Mouse (Mus musculus) hindbrain, embryonic 13.5 days (tissue): ENCODE data around the gene Stambpl1. TPM values are rescaled to one million over a fixed set of nuclear protein-coding genes. Genes with fewer than 3 reads are reported as not detected.

Source experiments
- ATAC-seq: fragments of 200-750 bp; cut with Nextera tagmentation; 2 replicates; pipeline ENCODE4 v1.8.0; 2017; ENCODE audit warnings: moderate TSS enrichment; ENCODE audit not compliant: low FRiP score
- H3K27ac ChIP-seq: fragments of 300-500 bp; sonication (generic); 2 replicates; pipeline ENCODE4 v1.5.1; 2015; ENCODE audit warnings: inconsistent platforms, mild to moderate bottlenecking, moderate library complexity
- H3K27me3 ChIP-seq: fragments of 300-500 bp; sonication (generic); 2 replicates; pipeline ENCODE4 v1.6.1; 2015; ENCODE audit warnings: mild to moderate bottlenecking, inconsistent platforms
- H3K36me3 ChIP-seq: fragments of 300-500 bp; sonication (generic); 2 replicates; pipeline ENCODE4 v1.6.1; 2015; ENCODE audit warnings: mild to moderate bottlenecking, inconsistent platforms
- H3K4me1 ChIP-seq: fragments of 300-500 bp; sonication (generic); replicated peaks from 2 replicates; pipeline ENCODE4 v1.6.1; 2015; ENCODE audit warnings: inconsistent platforms
- H3K4me2 ChIP-seq: fragments of 300-500 bp; sonication (generic); 2 replicates; pipeline ENCODE4 v1.6.1; 2015; ENCODE audit warnings: inconsistent platforms, mild to moderate bottlenecking, moderate library complexity
- H3K4me3 ChIP-seq: fragments of 300-500 bp; sonication (generic); 2 replicates; pipeline ENCODE4 v1.5.1; 2015; ENCODE audit warnings: mild to moderate bottlenecking, inconsistent platforms
- H3K9ac ChIP-seq: fragments of 300-500 bp; sonication (generic); 2 replicates; pipeline ENCODE4 v1.6.1; 2015; ENCODE audit warnings: mild to moderate bottlenecking, inconsistent platforms
- H3K9me3 ChIP-seq: fragments of 300-500 bp; sonication (generic); 2 replicates; pipeline ENCODE4 v1.6.1; 2016; ENCODE audit warnings: inconsistent platforms
- WGBS: fragments of 180-500 bp; shearing (Covaris S2); methylation state at CpG from one replicate; pipeline ENCODE4 v1.1.7; 2015; 5-methylcytosine and 5-hydroxymethylcytosine counted together
- polyA plus RNA-seq: library from polyadenylated mRNA; unstranded; fragments of >200 nt; fragmentation: Nextera tagmentation; extraction: Ambion mirVana; gene quantifications from 2 replicates; pipeline ENCODE4 v1.2.1, GENCODE M21; 2015

Gene Stambpl1
- polyA plus RNA-seq, 1 experiment from 2014 or later: 9.9 TPM

DNA sequence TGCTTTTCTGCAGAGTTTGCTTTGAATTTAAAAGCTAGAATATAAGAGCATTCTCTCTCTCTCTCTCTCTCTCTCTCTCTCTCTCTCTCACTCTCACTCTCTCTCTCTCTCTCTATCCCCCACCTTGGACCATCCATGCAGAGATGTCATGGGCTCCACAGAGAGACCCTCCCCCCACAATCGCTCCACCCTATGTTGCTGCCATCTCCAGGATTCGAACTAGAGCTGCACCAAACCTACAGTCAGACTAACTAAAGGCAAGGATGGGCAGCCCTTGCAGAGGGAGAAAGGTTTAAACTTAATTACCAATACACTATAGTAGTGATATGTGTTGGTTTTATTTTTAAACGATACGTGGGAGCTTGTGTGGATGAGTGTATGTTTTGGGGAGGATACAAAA lies 58.6 kb downstream of the Stambpl1 start:
- Histone ChIP-seq H3K4me3 (no peak overlapping the region), H3K4me1 (no peaks in the 10 kb centered on the region), H3K4me2 (no peak overlapping the region), H3K9ac (no peak overlapping the region), H3K9me3 (no peaks in the 10 kb centered on the region), H3K36me3 (no peaks in the 10 kb centered on the region), H3K27me3 (no peaks in the 10 kb centered on the region), H3K27ac (no peak overlapping the region)
- 87% methylated on average over 4 of the region's 4 CpGs for WGBS
- ATAC-seq: no peak

DNA sequence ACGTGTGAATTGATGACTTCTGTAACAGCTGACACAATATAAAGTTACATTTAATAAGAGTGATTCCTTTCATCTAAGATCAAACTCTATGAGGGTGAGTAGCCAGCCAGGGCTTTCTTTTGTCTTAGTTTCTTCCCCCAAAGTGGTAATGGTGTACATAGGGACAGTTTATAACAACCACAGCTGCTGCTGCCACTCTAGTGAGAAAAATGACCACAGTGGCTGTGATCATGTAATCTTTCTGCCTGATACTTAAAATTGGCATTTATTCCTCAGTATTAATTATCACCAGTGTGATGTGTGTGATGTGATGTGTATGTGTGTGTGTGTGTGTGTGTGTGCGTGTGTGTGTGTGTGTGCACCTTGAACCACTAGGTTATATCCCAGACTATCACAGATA lies 59.9 kb downstream of the Stambpl1 start:
- Histone ChIP-seq H3K9me3 (no peaks in the 10 kb centered on the region), H3K4me3 (no peak overlapping the region), H3K27me3 (no peaks in the 10 kb centered on the region), H3K4me2 (no peak overlapping the region), H3K36me3 (no peaks in the 10 kb centered on the region), H3K27ac (no peak overlapping the region), H3K9ac (no peak overlapping the region), H3K4me1 (no peaks in the 10 kb centered on the region)
- WGBS: 85% methylated on average over 2 of the region's 2 CpGs
- no peak for ATAC-seq

DNA sequence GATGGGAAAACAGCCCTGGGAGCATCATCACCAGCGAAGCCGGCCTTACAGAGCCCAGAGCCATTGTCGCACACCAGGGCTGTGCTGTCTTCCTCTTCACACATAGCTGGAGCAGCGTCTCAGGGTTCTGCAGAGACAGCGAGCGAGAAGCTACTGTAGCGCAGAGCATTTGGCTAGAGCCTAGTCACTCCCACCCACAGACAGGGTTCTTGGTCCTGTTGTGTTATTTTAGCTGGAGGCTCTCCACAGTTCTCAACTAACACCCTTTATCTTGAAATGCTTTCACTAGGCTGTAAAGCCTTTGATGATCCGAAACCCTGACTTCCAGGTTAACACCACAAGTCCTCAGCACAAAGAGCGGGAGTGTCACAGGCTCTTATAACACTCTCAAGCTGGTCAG lies 60.4 kb downstream of the Stambpl1 start:
- Histone ChIP-seq H3K9ac (no peak overlapping the region), H3K4me1 (no peaks in the 10 kb centered on the region), H3K27ac (no peak overlapping the region), H3K4me2 (no peak overlapping the region), H3K27me3 (no peaks in the 10 kb centered on the region), H3K4me3 (no peak overlapping the region), H3K36me3 (no peaks in the 10 kb centered on the region), H3K9me3 (no peaks in the 10 kb centered on the region)
- WGBS: 84% methylated on average over 9 of the region's 9 CpGs
- ATAC-seq: no peak

DNA sequence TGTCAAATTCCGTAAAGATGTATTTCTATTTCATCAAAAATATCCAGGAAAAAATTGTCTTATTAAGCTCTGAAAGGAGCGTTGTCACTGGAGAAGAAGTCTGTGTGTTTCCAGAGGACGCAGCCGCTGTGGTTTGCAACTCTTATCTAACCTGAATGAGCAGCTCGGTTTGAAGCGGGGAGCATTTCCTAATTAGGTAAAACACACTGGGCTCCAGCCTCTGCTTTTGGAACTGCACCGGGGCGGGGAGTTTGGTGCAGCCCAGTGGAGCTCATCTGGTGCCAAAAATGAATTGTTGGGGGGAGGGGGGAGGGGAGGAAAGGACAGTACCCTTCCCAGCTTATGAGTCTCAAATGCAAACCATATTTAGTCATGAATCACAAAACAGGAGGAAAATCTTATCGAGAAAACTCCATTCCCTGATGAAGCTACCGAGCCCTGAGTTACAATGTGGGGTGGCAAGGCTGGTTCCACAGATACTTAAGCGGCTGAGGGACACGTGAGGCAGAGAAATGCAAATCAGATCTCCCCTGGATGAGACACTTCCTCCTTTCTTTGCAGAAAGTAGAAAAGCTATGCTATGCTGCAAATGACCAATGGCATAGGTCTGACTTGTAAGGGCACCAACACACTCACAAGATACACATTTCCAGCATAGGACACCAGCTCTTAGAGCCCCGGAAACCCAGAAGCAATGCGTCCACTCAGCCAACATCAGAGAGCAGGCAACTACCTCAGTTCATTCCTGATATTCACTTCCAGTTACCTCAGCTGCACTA lies 62.3 kb downstream of the Stambpl1 start:
- WGBS: 60% methylated on average over 14 of the region's 14 CpGs
- H3K4me2 ChIP-seq: no peak overlapping the region
- no peak overlapping the region for H3K4me3 ChIP-seq
- no peak overlapping the region for H3K27ac ChIP-seq
- H3K36me3 ChIP-seq: no peaks in the 10 kb centered on the region
- H3K4me1 ChIP-seq: no peaks in the 10 kb centered on the region
- no peak overlapping the region for H3K9ac ChIP-seq
- no peaks in the 10 kb centered on the region for H3K27me3 ChIP-seq
- no peak for ATAC-seq
- H3K9me3 ChIP-seq: no peaks in the 10 kb centered on the region

DNA sequence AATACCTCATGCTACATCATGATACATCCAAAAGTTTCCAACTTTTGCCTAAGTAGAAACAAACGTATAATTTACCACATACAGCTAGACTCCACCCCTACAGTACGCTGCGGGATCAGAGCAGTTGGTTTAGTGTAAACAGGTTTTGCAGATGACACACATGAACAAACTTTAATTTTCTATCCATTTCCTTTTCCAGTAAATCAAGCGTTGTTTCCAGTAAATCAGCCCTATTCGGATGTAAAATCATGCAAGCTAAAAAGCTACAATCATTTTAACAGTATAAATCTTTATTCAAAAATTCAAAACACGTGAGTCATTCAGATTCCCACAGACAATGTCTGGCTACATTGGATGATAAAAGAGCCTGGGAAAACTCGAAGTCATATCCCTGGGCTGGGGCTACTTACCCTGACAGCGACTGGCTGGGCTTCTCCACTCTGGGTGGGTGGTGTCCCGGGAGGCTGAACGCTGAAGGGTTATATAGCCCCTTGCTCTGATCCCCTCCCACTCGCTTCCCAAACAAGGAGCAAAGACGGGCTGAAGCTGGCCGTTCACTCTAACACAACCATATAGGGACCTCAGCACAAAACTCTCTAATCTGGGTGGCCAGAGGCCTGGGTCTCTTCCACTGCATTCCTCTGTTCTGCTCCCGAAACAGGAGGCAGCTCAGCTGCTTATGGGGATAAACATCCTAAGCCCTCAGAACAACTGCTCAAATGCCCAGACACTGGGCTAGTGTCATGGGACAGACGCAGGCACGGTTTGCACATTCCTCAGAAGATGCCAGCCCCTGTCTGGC lies 63.1 kb downstream of the Stambpl1 start, which contains the start of gene Acta2:
Acta2 (minus strand) TSS at position 711 of the 802 bp plus-strand sequence.
- Histone ChIP-seq H3K4me2 (no peak within 1 kb of the TSS), H3K9me3 (no peaks in the 10 kb centered on the region), H3K27me3 (no peaks in the 10 kb centered on the region), H3K4me1 (no peaks in the 10 kb centered on the region), H3K9ac (no peak within 1 kb of the TSS), H3K27ac (no peak within 1 kb of the TSS), H3K4me3 (no peak within 1 kb of the TSS), H3K36me3 (no peaks in the 10 kb centered on the region)
- ATAC-seq: no peak
- 74% methylated on average over 16 of the region's 16 CpGs for WGBS

DNA sequence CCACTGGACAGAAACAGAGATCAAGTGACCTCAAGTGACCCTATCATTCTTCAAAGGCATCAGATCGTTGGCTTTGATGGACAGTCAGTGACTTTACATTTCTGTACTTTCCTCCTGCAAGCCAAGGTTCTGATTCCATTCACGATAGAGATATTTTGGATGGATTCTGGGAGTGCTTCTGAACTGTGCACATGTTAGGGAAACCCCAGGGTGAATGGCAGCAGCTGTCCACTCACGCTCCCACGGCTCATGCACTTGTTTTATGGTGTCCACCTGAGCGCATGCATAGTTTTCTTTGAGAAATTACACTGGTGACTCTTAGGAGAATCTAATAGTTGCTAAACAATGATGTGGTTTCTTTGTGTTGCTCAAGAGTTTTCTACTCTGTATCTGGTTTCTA lies 64.1 kb downstream of the Stambpl1 start:
- WGBS: 78% methylated on average over 5 of the region's 5 CpGs
- Histone ChIP-seq H3K9me3 (no peaks in the 10 kb centered on the region), H3K36me3 (no peaks in the 10 kb centered on the region), H3K27me3 (no peaks in the 10 kb centered on the region), H3K27ac (no peak overlapping the region), H3K4me2 (no peak overlapping the region), H3K9ac (no peak overlapping the region), H3K4me3 (no peak overlapping the region), H3K4me1 (no peaks in the 10 kb centered on the region)
- no peak for ATAC-seq

DNA sequence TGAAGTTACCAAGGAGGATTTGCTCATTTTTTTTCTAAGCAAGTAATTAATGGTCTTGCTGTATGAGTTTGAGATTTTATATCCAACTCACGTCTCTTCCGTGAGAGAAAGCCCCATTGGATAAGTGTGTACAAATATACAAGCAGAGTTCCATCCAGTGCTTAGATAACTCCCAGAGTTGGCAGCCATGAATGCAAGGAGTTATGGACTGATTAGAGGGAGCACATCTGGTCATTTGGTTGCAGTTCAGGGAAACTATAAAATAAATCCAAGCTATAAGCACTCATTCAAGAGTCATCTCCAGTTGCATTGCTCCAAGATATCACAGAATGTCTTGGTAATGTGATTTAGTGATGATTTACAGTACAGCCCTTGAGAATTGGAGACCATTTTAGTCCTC lies 64.9 kb downstream of the Stambpl1 start:
- H3K27ac ChIP-seq: no peak overlapping the region
- no peaks in the 10 kb centered on the region for H3K27me3 ChIP-seq
- no peak for ATAC-seq
- H3K4me2 ChIP-seq: no peak overlapping the region
- H3K9me3 ChIP-seq: no peaks in the 10 kb centered on the region
- H3K9ac ChIP-seq: no peak overlapping the region
- no peak overlapping the region for H3K4me3 ChIP-seq
- no peaks in the 10 kb centered on the region for H3K4me1 ChIP-seq
- H3K36me3 ChIP-seq: no peaks in the 10 kb centered on the region
- 92% methylated on average over 2 of the region's 2 CpGs for WGBS

DNA sequence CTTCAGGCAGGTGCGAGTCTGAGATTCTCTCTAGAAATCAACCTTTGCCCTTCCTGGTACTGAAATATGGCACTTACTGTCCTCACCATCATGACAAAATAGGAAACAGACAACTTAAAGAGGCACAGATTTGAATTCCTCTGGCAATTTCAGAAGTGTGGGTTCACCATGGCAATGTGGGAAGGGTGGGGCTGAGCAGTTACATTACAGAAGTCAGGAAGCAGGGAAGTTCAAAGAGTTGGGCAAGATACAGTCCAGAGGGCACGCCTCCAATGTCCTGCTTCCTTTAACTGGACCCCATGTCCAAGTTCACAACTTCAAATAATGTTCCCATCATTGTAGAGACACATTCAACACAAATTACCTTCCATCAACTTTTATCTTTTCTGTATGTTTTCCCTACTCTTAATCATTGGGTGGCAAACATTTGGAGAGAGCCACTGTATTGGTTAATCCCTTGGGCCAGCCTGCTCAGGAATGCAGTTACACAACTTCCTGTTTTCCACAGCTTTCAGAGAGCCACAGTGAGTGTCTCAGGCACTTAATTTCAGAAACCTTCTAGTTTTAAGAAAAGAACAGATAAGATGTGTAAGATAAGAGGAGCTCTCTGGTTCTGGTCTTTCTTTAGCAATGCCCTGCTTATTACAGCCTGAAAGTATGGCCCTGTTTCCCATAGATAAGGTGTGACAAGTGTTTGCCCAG lies 70.4 kb downstream of the Stambpl1 start:
- no peak overlapping the region for H3K27ac ChIP-seq
- no peaks in the 10 kb centered on the region for H3K9me3 ChIP-seq
- H3K9ac ChIP-seq: no peak overlapping the region
- no peaks in the 10 kb centered on the region for H3K27me3 ChIP-seq
- 81% methylated on average over 2 of the region's 2 CpGs for WGBS
- no peak overlapping the region for H3K4me2 ChIP-seq
- H3K4me1 ChIP-seq: no peaks in the 10 kb centered on the region
- H3K4me3 ChIP-seq: no peak overlapping the region
- H3K36me3 ChIP-seq: no peaks in the 10 kb centered on the region
- ATAC-seq: no peak

DNA sequence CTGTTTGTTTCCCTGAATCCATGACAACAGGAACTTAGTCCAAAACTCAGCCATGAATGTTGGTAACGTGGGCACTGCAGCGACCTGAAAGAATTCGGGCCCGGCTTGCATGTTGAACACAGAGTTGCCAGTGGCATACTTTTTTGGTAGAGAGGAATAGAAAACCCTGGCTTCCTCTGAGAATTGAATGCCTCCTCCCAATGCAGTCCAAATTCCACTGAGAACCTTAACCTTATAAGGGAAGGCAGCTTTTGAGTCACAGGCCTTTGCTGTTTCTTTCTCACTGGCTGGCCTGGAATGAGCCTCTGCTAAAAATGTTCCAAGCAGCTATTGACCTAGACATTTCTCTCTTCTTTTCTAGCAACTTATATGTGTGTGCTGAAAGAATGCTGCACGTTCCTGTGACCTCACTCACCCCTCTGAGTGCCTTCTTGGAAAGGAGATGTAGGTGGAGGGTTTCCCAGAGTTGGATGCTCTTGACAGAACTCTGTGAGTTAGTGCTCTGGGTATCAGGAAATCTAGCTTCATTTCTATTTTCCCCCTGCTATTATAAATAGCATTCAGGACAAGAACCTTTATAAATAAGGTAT lies 73.7 kb downstream of the Stambpl1 start:
- WGBS: 71% methylated on average over 5 of the region's 5 CpGs
- H3K4me1 ChIP-seq: no peaks in the 10 kb centered on the region
- no peak overlapping the region for H3K27ac ChIP-seq
- H3K9ac ChIP-seq: no peak overlapping the region
- no peaks in the 10 kb centered on the region for H3K27me3 ChIP-seq
- no peaks in the 10 kb centered on the region for H3K9me3 ChIP-seq
- ATAC-seq: no peak
- no peak overlapping the region for H3K4me3 ChIP-seq
- no peaks in the 10 kb centered on the region for H3K36me3 ChIP-seq
- H3K4me2 ChIP-seq: no peak overlapping the region

DNA sequence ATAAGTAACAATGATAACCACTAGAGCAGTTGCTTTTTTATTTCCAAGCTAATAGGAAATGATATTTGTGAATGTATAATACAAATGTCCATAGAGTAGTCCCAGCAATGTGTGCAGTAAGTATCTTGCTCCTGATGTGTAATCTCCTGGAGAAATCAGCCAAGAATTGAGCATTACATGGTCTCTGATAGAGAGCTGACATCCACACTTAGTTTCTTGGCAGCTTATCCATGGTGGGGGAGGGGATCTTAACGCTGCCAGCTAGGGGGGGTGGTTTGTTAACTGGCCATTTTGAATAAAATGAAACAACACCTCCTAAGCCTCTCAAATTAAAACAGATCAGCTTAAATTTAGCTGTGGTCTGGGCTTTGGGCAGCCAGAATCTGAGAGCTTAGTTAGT lies 77.0 kb downstream of the Stambpl1 start:
- no peak for ATAC-seq
- H3K4me3 ChIP-seq: no peak overlapping the region
- no peak overlapping the region for H3K27ac ChIP-seq
- no peaks in the 10 kb centered on the region for H3K4me1 ChIP-seq
- H3K9me3 ChIP-seq: no peaks in the 10 kb centered on the region
- 63% methylated on average over 1 of the region's 1 CpGs for WGBS
- no peaks in the 10 kb centered on the region for H3K36me3 ChIP-seq
- H3K9ac ChIP-seq: no peak overlapping the region
- no peaks in the 10 kb centered on the region for H3K27me3 ChIP-seq
- no peak overlapping the region for H3K4me2 ChIP-seq

DNA sequence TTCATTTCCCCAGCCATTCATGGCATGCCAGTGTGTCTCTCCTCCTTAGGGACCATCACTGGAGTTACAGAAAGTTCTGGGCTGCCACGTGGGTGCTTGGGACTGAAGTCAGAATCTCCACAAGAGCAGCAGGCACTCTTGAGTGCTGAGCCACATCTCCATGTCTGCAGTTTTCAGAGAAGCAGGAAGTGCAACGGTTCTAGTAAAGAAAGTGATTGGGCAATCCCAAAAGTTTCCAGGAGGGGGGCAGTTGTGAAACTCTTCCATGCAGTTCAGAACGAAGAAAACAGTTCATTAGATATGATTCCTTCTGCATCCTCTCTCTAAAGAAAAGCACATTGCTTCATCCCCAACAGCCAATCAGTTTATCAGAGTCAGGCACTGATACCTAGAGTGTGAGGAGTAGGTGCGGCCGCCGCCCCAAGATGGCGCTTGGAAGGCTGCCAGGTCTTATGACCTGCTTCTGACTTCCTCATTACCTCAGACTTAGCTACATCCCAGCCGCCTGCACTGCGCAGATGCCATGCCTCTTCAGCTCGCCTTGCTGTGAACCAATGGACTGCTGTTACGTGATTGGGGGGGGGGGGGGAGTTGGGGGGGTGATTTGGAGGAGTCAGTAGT lies 78.2 kb downstream of the Stambpl1 start:
- no peak for ATAC-seq
- 88% methylated on average over 11 of the region's 11 CpGs for WGBS
- H3K9me3 ChIP-seq: no peaks in the 10 kb centered on the region

More for the DNA sequence above, 78.2 kb downstream of the Stambpl1 start:
- Histone ChIP-seq H3K4me2 (no peak overlapping the region), H3K27me3 (no peaks in the 10 kb centered on the region), H3K4me3 (no peak overlapping the region), H3K9ac (no peak overlapping the region), H3K27ac (no peak overlapping the region), H3K4me1 (no peaks in the 10 kb centered on the region), H3K36me3 (no peaks in the 10 kb centered on the region)
